Mouse (Mus musculus) spleen, adult 10 weeks (tissue): ENCODE results near the gene Gm4450. TPM values are rescaled to one million over a fixed set of nuclear protein-coding genes. Genes with fewer than 3 reads are reported as not detected.

Experiments used
- polyA plus RNA-seq: library from polyadenylated mRNA; stranded (reverse); fragments of 350-450 nt; fragmentation: Illumina TruSeq; extraction: RNeasy Lipid Tissue Mini Kit (QIAGEN cat#74804); gene quantifications from one replicate; pipeline ENCODE4 v1.2.3, GENCODE M21; 2015; ENCODE audit warnings: low replicate concordance; ENCODE audit not compliant: insufficient read depth

Gm4450 gene
- polyA plus RNA-seq = not detected

GRCm38 (mm10) chr3:98457026-98457425 lies at the start of gene Gm4450:
Gm4450 (minus strand) TSS chr3:98457126.

Other genes with a start within 250 kb of the Gm4450 start
- gene Reg4, start 235.0 kb downstream of the Gm4450 start, polyA plus RNA-seq = not detected
- 39.3 TPM for gene Hmgcs2, start 176.7 kb downstream of the Gm4450 start, polyA plus RNA-seq
- gene Phgdh, start 117.1 kb downstream of the Gm4450 start, polyA plus RNA-seq = 27.4 TPM
- 1.3 TPM for gene Zfp697, start 74.7 kb downstream of the Gm4450 start, polyA plus RNA-seq
- not detected for gene Hsd3b4, start 53.4 kb upstream of the Gm4450 start, polyA plus RNA-seq
- gene Gm10681, start 131.7 kb upstream of the Gm4450 start, polyA plus RNA-seq = not detected
- not detected for gene Hsd3b5, start 173.1 kb upstream of the Gm4450 start, polyA plus RNA-seq